Mouse (Mus musculus): ENCODE data around the gene Ntrk2.
A peak's percentile ranks its signal among the peaks of the same experiment; 100 is the strongest.

Gene Ntrk2

GRCm38 (mm10) chr13:58843826-58844225, 37.5 kb downstream of the Ntrk2 start:
- peak; percentile 77 to 84 for DNase-seq

- DNase-seq: peak in 1 of 2 experiments; percentile 14
Observed at GRCm38 (mm10) chr13:58848578-58848977, 42.2 kb downstream of the Ntrk2 start.

GRCm38 (mm10) chr13:58853685-58854084, 47.3 kb downstream of the Ntrk2 start:
- peak; percentile 41 to 58 for DNase-seq

GRCm38 (mm10) chr13:58866239-58866638, 59.9 kb downstream of the Ntrk2 start:
- no peak for DNase-seq

GRCm38 (mm10) chr13:58866776-58867435, 60.5 kb downstream of the Ntrk2 start:
- DNase-seq: peak; percentile 54 to 66

GRCm38 (mm10) chr13:58882468-58882867, 76.1 kb downstream of the Ntrk2 start:
- DNase-seq: no peak

- DNase-seq: no peak
Observed at GRCm38 (mm10) chr13:58882916-58883315, 76.5 kb downstream of the Ntrk2 start.

- DNase-seq: no peak
Observed at GRCm38 (mm10) chr13:58886108-58886507, 79.7 kb downstream of the Ntrk2 start.

GRCm38 (mm10) chr13:58896254-58896910, 90.0 kb downstream of the Ntrk2 start:
- no peak for DNase-seq

- no peak for DNase-seq
Observed at GRCm38 (mm10) chr13:58899337-58899736, 93.0 kb downstream of the Ntrk2 start.

GRCm38 (mm10) chr13:58902313-58902712, 95.9 kb downstream of the Ntrk2 start:
- peak; percentile 64 to 76 for DNase-seq

- no peak for DNase-seq
Observed at GRCm38 (mm10) chr13:58904742-58905735, 98.7 kb downstream of the Ntrk2 start.

GRCm38 (mm10) chr13:58911936-58912335, 105.6 kb downstream of the Ntrk2 start:
- DNase-seq: no peak

GRCm38 (mm10) chr13:58912559-58912958, 106.2 kb downstream of the Ntrk2 start:
- no peak for DNase-seq

GRCm38 (mm10) chr13:58914061-58914814, 107.9 kb downstream of the Ntrk2 start:
- no peak for DNase-seq

GRCm38 (mm10) chr13:58916348-58916747, 110.0 kb downstream of the Ntrk2 start:
- no peak for DNase-seq

GRCm38 (mm10) chr13:58920241-58920640, 113.9 kb downstream of the Ntrk2 start:
- DNase-seq: no peak

- DNase-seq: no peak
Observed at GRCm38 (mm10) chr13:58921255-58921654, 114.9 kb downstream of the Ntrk2 start.

- peak in 1 of 2 experiments; percentile 65 for DNase-seq
Observed at GRCm38 (mm10) chr13:58921705-58922104, 115.3 kb downstream of the Ntrk2 start.

- peak; percentile 60 to 62 for DNase-seq
Observed at GRCm38 (mm10) chr13:58922174-58922573, 115.8 kb downstream of the Ntrk2 start.

GRCm38 (mm10) chr13:58923496-58923895, 117.1 kb downstream of the Ntrk2 start:
- DNase-seq: no peak

- no peak for DNase-seq
Observed at GRCm38 (mm10) chr13:58924486-58924885, 118.1 kb downstream of the Ntrk2 start.

All from cerebellum, postnatal 25 days (tissue).